Mouse (Mus musculus): ENCODE data around the gene Sp2.
A peak's percentile ranks its signal among the peaks of the same experiment; 100 is the strongest.

The Sp2 gene

DNA sequence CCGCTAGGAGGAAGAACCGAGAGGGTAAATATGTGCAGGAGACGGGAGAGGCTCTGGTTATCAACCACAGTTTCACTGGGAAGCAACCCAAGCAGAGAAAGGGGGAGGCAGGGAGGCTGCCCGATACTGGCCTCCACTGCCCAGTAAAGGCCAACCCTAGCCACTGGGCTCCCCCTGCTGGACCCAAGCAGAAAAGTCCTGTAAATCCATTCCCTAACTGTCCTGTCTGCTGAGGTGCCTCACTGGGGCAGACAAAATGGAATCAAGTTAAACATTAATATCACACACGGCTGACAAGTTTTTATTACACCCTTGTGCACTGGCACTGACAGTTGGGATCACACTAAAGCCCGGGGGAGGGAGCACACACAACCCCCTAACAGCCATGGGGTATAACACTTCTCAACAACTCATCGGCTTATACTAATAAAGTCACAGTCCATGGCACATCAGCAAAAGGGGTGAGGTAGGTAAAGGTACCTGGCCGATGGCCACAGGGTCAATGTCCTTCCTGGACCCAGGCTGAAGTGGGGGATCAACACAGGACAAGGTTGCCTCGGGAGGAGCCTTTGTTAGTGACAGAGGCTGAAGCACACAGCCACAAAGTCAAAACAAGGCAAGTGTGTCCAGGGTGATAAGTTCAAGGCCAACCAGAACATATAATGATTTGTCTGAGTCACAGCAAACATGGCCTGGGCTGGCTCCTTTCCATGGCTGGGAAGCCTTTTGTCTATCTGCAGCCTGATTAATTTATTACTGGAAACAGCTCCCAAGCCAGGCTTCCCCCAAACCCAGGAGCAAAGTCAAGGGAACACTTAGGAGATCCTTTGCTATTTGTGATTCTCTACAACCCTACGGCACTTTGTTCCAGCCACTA lies 45.0 kb downstream of the Sp2 start:
- peak; percentile 50 to 65 for DNase-seq

DNA sequence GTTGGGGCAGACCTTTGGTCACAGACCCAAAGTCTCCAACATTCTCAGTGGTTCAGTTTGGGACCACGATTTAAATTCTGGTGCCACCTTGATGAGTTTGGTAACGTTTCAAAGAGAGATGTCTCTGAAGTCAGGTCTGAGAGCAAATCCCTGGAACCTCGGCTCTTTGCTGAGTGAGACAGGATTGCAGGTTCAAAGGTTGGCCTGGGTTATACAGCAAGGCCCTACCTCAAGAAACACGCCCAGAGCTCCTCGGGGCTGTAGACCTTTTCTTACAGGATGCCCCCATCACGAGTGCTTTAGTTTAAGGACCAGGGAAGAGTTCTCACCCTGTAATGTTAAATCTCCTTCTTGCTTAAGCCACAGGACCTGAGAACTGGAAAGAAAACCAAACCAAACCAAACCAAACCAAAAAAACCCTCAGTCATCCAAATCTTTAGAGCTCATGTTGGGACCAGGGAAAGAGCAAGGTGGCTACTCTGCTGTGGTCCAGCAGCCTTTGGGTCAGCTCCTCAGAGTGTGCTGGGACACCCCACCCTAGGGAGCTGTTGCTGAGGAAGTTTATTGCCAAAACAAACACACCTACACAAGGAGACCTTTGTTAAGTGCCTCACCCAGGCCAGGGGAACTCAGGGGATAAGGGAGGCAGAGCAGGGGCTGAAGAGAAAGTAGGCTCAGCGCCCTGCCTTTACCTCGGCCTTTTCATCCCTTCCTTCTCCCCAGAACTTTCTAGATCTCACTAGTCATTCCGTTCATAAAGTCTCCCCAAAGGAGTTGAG lies 46.7 kb downstream of the Sp2 start:
- no peak for DNase-seq

DNA sequence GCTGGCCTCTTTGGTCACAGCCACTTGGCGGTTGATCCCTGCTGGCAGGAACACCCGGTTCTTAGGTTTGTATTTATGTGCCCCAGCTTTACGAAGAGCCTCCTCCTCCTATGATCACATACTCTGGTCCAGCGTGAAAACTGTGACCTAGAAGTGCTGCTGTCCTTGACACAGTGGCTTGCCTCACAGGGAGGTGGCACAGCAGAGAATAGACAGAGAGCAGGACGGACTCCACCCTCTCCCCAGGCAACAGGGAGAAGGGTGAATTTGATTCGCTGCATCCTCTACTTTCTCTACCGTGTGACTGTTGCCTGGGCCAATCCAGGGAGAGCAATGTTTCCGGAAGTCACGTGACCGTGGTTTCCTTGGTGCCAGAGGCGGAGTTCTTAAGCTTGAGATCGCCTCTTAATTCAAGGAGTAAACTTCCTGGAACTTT lies 47.8 kb downstream of the Sp2 start:
- peak in 1 of 2 experiments; percentile 38 for DNase-seq

DNA sequence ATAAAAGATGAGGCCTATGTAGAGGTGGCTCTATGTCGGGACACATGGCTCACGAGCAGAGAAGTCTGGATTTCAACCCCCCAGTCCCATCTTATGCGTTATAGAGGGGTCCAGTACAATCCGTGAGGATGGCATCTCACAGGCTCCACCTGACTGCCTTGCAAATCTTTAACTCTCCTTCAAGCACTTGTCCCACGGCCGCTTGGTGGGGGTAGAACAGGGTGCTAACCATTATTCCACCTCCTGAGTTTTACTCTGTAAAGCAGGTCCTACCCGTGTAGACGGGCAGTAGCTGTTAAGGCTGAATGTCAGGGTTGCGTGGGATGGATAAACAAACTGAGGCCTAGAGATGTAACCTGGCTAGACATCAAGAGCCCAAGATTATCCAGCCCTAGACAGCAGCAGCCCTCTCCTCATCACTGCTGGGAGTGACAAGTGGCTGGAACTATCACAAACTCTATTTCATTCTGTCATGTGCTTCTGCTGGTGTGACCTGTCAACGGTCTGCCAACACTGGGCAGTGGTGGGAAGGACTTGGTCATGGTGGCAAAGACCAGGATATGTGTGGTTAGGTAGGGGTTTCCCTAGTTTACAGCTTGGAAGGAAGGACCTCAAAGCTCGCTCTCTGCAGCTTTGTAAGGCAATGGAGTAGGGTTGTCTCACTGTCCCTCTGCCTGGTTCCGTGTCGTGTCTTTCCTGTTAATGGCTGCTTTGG lies 49.0 kb downstream of the Sp2 start:
- DNase-seq, result no peak

- DNase-seq, result no peak
Observed at GRCm38 (mm10) chr11:96931327-96932062, 51.3 kb downstream of the Sp2 start.

DNA sequence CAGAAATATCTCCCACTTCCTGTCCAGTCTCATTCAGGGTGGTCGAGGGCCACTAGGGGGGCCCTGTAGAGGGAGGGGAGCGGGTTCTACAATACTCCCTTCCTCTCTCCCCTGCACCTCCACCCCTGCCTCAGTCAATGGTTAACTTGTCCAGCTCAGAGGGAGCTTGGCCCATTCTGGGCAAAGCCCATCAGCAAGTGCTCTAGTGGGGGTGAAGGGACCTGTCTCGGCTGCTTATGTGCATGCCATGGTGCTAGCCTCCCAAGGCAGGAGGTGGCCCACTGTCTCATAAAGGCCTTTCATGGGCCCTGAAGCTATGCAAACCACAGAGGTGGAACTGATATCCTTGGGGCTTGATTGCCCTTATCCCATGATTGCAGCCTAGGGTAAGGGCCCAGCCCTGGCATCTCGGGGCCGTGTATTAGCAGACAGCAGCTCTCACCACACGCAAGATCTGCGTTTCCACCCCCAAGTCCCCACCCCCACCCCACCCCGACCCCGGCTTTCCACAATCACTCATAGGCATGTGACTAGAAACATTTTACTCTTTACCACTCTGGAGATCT lies 52.9 kb downstream of the Sp2 start:
- DNase-seq, result no peak

- no peak for DNase-seq
Observed at GRCm38 (mm10) chr11:96929096-96929765, 53.5 kb downstream of the Sp2 start.

- DNase-seq, result no peak
Observed at GRCm38 (mm10) chr11:96928691-96929090, 54.1 kb downstream of the Sp2 start.

- DNase-seq, result no peak
Observed at GRCm38 (mm10) chr11:96928088-96928487, 54.7 kb downstream of the Sp2 start, which contains the start of gene Prr15l. Gene Prr15l, plus strand, starts transcription at chr11:96928104.

DNA sequence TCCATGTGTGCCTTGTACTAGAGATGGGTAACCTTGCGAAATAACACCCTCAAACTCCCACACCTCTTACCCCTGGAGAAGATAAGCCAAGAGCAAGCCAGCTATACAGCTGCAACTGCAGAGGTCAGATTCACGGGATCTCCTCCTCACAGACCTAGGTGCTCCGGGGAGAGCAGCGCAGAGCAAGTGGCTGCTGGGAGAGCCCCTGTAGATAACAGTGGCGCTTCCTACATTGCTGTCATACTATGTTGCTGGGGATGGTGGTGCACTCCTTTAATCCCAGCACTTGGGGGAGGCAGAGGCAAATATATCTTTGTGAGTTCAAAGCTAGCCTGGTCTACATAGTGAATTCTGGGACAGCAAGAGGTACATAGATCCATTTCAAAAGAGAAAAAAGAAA lies 56.2 kb downstream of the Sp2 start:
- DNase-seq, result no peak

- no peak for DNase-seq
Observed at GRCm38 (mm10) chr11:96925469-96926148, 57.1 kb downstream of the Sp2 start.

DNA sequence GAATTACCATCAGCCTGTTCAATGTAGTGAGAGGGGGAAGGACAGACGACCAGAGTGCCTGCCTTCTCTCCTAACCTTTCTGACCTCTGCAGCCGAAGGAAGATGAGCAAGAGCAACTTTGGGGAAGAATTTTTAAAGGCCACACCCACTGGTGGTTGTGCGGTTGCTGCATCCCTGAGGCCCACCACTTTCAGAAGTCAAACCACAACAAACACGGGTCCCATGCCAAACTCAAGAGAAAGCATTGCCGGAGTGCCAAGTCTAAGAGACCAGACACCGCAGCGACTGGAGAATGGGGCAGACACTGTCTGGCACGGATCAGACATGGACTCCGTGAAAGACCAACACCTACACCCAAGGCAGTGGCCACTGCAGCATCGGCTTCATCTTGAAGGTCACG lies 57.9 kb downstream of the Sp2 start:
- DNase-seq, result no peak

GRCm38 (mm10) chr11:96919003-96919402 lies 63.8 kb downstream of the Sp2 start:
- no peak for DNase-seq

GRCm38 (mm10) chr11:96917415-96917814 lies 65.3 kb downstream of the Sp2 start:
- no peak for DNase-seq

- DNase-seq, result no peak
Observed at GRCm38 (mm10) chr11:96916885-96917396, 65.8 kb downstream of the Sp2 start.

DNA sequence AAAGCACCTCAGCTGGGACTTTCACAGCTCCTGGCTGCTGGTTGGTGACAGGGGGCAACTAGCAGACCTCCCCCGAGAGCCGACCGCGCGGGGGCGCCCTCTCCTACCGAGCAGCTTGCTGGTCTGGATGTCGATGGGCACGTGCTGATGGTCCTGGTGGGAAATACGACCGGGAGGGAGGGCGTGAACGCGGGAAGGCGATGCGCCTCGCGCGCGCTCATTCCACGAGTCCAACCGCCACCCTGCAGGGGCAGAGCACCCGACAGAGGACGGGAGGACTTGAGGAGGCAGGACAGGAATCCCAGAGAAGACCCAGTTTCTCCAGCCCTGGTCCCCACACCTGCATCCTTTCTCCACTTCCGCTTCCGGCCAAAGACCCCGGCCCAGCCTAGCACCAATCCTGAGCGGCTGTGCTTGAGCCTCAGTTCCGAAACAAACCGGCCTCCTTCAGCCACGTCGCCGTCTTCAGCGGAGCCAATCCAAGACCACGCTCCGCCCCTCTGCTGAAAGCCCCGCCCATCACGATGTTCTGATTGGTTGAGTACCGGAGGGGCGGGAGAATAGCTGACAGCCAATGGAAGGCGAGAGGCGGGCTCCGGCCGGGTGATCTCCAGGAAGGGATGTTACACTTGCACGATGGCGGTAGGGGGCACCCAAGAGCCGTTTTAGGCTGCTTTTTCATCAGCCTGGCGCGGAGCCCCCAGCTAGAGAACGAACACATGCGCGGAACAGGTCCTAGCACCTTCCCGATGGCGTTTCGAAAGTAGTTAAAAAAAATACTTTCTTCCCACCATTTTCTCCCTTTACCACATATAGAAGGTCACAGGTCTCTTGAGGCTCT lies 66.5 kb downstream of the Sp2 start, which contains the start of gene Cdk5rap3:
Gene Cdk5rap3 (minus strand): TSS at position 453 of the 841 bp plus-strand sequence.
- DNase-seq, result peak; percentile 100

DNA sequence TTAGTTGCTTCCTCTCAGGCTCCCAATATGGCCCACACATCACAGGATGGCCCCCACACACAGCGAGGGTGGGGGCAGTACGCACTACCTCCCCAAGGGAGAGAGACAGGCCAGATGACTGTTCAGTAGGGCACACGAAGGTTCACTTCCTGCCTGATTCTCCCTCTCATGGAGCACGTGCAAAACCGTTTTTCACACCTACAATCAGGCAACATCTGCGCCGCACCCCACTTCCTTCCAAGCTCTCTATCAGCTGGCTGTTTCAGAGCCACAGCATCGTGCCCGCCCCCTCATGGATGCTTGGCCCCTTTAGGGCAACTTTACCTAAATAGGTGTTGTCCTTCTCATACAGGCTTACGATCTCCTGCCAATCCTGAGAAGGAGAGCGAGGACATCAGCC lies 70.1 kb downstream of the Sp2 start:
- DNase-seq, result no peak

DNA sequence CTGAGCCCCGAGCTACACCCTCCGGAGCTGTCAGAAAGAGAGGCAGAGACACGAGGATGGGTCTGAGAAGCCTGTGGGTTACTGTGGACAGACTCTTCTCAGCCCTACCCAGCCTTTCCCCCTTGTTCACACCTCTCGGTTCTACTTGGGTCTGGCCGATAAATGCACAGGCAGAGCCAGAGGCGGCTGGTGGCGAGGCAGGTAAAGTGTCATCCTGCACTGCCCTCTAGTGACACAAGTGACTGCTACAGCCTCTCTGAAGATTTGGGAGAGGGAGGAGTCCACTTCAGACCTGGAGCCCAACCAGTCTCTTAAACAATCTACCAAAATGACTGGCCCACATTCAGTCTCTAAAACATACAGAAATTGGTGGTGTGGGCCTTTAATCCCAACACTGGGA lies 72.8 kb downstream of the Sp2 start:
- DNase-seq, result peak; percentile 93 to 94

- peak; percentile 58 to 63 for DNase-seq
Observed at GRCm38 (mm10) chr11:96908594-96908993, 74.2 kb downstream of the Sp2 start.
